Mouse (Mus musculus) mouse trophoblast stem cell (cell line): ENCODE data around the gene Leprot.

Experiments used
- in situ Hi-C, 2 experiments: fragments of 300-500 bp; cut with MseI, MboI; formaldehyde crosslinking; loops; 2 replicates in 1 of 2; 3 replicates in 1 of 2; pipeline ENCODE4 v1.15.1; 2025

Gene Leprot

GRCm38 (mm10) chr4:101647196-101647905 lies at the start of gene Leprot:
TSS of gene Leprot (plus strand) at chr4:101647718.
- in situ Hi-C loops, result no loop called here

DNA sequence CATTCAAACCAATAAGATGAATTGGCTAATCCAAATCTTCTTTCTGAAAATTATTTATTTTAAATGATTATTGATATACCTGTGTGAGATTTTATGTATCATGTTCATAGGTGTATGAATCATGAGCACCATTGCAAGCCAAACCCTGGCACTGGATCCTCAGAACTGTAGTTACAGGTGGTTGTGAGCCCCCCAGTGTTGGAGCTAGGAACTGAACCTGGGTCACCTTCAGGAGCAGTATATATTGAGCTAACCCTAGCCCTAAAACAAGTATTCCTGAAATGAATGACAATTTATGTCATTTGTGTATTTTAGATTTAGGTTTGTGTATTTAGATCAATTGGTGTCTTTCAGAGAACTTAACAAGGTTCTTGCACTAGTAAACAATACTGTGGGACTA lies 45.8 kb upstream of the Leprot start:
- in situ Hi-C loops, result no loop called here

DNA sequence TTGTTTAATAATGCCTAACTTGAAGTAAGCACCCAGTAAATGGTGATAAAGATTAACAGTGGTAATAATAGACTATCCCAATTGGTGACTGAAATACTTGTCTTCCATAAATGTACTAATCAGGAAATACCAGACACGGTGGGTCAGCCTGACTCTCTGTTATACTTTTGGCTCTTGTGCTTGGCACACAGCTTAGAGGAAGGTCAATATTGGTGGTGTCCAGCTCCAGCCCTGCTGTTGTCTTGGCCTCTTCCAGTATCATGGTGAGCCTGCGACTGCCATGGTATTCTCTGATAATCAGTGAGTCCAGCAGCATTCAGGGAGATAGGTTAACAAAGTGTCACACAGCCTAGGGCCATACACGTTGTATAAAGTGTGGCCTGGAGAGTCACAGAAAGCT lies 43.9 kb upstream of the Leprot start:
- in situ Hi-C loops, result no loop called here

- in situ Hi-C loops, result no loop called here
Measured at GRCm38 (mm10) chr4:101616520-101616919, 31.0 kb upstream of the Leprot start.

GRCm38 (mm10) chr4:101617742-101618141 lies 29.8 kb upstream of the Leprot start:
- in situ Hi-C loops, result no loop called here

DNA sequence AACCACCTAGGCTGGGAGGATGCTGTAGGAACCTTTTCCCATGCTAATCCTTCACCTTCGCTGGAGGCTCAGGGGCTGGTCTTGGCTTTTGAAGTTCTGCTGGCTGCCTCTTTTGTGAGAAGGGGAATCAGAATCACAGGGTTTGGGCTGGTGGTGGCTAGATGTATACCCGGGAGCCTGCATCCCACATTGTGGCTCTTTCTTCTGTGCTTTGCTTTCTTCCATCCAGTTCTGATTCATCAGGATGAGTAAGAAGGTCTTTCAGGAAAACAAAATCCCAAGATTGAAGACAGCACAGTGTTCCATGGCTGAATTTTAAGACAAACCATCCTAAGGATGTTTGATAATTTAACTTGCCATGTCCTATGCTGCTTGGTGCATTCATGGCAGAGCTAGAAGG lies 27.3 kb upstream of the Leprot start:
- in situ Hi-C loops, result no loop called here

DNA sequence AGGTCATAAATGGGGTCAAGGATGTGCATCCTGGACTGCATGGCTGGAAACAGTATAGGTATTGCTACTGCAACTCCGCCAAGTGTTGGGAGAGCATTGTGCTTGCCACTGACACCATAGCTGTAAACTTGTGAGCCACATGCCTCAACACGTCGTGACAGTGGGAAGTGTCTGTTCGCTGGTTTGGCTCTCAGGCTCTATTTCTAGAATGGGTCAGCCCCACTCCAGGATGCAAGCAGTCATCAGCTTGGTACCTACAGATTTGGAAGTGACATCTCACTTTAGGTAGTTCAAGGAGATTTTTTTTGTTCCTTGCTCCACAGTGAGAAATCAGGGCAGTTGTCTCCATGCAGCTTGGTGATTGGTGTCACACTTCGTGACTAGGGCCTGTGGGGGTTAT lies 26.3 kb upstream of the Leprot start:
- in situ Hi-C loops, result no loop called here

GRCm38 (mm10) chr4:101625278-101625677 lies 22.2 kb upstream of the Leprot start:
- in situ Hi-C loops, result no loop called here

GRCm38 (mm10) chr4:101635596-101635995 lies 11.9 kb upstream of the Leprot start:
- in situ Hi-C loops, result no loop called here

DNA sequence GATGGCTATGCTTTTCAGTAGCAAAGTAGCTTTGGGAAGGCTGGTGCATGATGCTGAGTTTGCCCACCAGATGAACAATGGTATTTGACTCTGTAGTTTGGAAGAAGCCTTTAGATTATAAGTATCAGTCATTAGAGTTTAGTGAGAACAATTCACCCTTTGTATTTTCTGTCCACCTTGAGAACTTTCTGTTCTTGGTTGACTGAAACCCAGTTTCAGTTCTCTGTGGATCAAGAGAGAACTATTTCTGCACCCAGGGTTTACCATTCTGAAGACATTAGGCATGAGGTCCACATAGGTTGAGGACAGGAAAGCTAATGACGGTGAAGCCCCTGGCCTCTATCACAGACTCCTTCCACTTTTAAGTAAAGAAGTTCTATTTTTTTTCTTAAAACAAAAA lies 10.0 kb upstream of the Leprot start:
- in situ Hi-C loops, result no loop called here

- in situ Hi-C loops, result no loop called here
Measured at GRCm38 (mm10) chr4:101640631-101641030, 6.9 kb upstream of the Leprot start.

GRCm38 (mm10) chr4:101642708-101643107 lies 4.8 kb upstream of the Leprot start:
- in situ Hi-C loops, result no loop called here

- in situ Hi-C loops, result no loop called here
Measured at GRCm38 (mm10) chr4:101643216-101643615, 4.3 kb upstream of the Leprot start.

GRCm38 (mm10) chr4:101646857-101647195 lies 692 bp upstream of the Leprot start:
- in situ Hi-C loops, result no loop called here

DNA sequence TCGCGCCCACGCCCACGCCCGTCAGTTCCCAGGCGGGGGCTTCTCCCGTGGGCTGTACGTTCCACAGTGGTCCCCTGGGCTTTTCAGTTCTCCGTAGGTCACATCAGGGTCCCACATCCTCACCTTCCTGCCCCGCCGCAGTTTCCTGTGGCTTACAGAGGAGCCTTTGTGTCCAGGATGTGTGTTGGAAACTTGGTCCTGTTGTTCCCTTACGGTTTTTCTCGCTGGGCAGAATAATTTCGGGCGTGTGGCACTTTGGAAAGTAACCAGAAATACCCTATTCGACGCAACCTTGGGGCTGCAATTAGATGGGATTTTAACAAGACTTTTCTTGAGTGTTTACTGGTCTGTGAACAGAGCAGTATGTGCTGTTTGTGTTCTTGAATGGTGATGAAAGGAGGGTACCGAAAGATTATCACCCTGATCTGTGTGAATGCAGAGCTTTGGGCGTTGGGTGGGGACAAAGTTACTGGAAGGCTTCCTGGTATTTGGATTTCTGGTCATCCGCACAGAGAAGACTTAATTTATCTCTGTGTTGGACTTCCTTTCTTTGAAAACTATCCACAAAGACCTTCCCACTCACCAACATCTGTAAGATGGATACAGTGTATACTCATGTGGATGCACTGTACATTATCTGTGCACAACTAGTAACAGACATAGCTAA lies 591 bp downstream of the Leprot start:
- in situ Hi-C loops, result no loop called here

- in situ Hi-C loops, result no loop called here
Measured at GRCm38 (mm10) chr4:101648745-101649144, 1.2 kb downstream of the Leprot start.

DNA sequence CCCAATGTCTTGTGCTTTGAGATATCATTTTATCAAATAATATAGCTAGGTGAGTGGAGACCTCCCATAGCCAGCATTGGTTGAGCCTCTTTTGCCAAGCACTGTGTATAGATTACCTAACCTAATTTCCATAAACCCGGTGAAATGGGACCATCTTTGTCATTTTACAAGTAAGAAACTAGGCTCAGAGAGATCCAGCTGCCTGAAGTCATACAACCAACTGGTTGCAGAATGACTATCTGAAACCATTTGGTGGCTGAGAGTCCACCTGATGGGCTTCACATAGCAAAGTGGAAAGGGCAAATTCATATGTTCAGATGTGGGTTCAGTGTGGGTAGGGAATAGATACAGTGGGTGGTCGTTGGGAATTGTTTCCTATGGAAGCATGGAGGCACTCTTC lies 3.4 kb downstream of the Leprot start:
- in situ Hi-C loops, result loop anchor here in 1 of 2 experiments (10.0 kb wide), 1 partner anchor 344 kb away; no protein-coding TSS in a partner anchor

GRCm38 (mm10) chr4:101654256-101654655 lies 6.7 kb downstream of the Leprot start:
- in situ Hi-C loops, result loop anchor here in 1 of 2 experiments (10.0 kb wide), 1 partner anchor 341 kb away; no protein-coding TSS in a partner anchor

GRCm38 (mm10) chr4:101654788-101655414 lies 7.4 kb downstream of the Leprot start:
- in situ Hi-C loops, result loop anchor here in 1 of 2 experiments (10.0 kb wide), 1 partner anchor 340 kb away; no protein-coding TSS in a partner anchor

- in situ Hi-C loops, result loop anchor here in 1 of 2 experiments (10.0 kb wide), 1 partner anchor 339 kb away; no protein-coding TSS in a partner anchor
Measured at GRCm38 (mm10) chr4:101655415-101655790, 7.9 kb downstream of the Leprot start.

DNA sequence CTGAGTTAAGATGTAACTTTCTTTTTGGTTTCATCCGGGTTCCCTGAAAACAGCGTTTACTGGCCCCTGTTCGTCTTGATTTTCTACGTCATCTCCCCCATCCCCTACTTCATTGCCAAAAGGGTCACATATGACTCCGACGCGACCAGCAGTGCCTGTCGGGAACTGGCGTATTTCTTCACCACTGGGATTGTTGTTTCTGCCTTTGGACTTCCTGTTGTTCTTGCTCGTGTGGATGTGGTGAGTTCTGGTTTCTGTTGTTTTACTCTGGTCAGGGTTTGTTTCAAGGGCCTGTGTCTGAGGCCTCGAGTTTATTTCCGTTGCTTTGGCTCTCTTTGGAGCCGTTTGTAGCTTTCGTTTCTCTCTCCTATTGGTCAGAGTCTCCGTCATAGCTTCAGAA lies 8.5 kb downstream of the Leprot start:
- in situ Hi-C loops, result loop anchor here in 1 of 2 experiments (10.0 kb wide), 1 partner anchor 339 kb away; no protein-coding TSS in a partner anchor

- in situ Hi-C loops, result loop anchor here in 1 of 2 experiments (10.0 kb wide), 1 partner anchor 338 kb away; no protein-coding TSS in a partner anchor
Measured at GRCm38 (mm10) chr4:101656956-101657570, 9.5 kb downstream of the Leprot start.
